Mouse (Mus musculus) testis, adult 2 months (tissue): ENCODE data around the gene Cenpm. TPM values are rescaled to one million over a fixed set of nuclear protein-coding genes. Genes with fewer than 3 reads are reported as not detected.

ENCODE experiments used
- H3K27ac ChIP-seq: fragments of 200-500 bp; 2 replicates; pipeline ENCODE4 v1.5.1; 2012; ENCODE audit warnings: low read depth, low read length; ENCODE audit not compliant: control insufficient read depth, insufficient read depth
- H3K27me3 ChIP-seq: fragments of 200-500 bp; 2 replicates; pipeline ENCODE4 v1.6.1; 2012; ENCODE audit warnings: mild to moderate bottlenecking, low read length, moderate library complexity; ENCODE audit not compliant: control insufficient read depth, insufficient read depth
- H3K36me3 ChIP-seq: fragments of 200-500 bp; 2 replicates; pipeline ENCODE4 v1.6.1; 2012; ENCODE audit warnings: mild to moderate bottlenecking, low read length; ENCODE audit not compliant: control insufficient read depth, insufficient read depth
- H3K4me1 ChIP-seq: fragments of 200-500 bp; 2 replicates; pipeline ENCODE4 v1.6.1; 2012; ENCODE audit warnings: low read length; ENCODE audit not compliant: control insufficient read depth, insufficient read depth
- H3K4me3 ChIP-seq: fragments of 200-500 bp; 2 replicates; pipeline ENCODE4 v1.5.1; 2012; ENCODE audit warnings: low read depth, mild to moderate bottlenecking, low read length, moderate library complexity, mixed read lengths; ENCODE audit not compliant: control insufficient read depth
- CTCF ChIP-seq: fragments of 200-500 bp; IDR thresholded peaks from 2 replicates; pipeline ENCODE4 v1.5.1; 2012; ENCODE audit warnings: low read depth, mild to moderate bottlenecking, inconsistent platforms, low read length, moderate library complexity; ENCODE audit not compliant: control insufficient read depth, insufficient read depth, insufficient replicate concordance
- POLR2A ChIP-seq: fragments of 200-500 bp; IDR thresholded peaks from 2 replicates; pipeline ENCODE4 v1.6.1; 2012; ENCODE audit warnings: low read depth, mild to moderate bottlenecking, inconsistent platforms, low read length, moderate library complexity; ENCODE audit not compliant: control insufficient read depth
- polyA plus RNA-seq: library from polyadenylated mRNA; depleted of rRNA; stranded (reverse); fragments of >200 nt; gene quantifications from 2 replicates; pipeline ENCODE4 v1.2.3, GENCODE M21; 2012

Gene Cenpm
- polyA plus RNA-seq, 1 experiment: 14.6 TPM

GRCm38 (mm10) chr15:82207105-82207459, 37.5 kb downstream of the Cenpm start:
- Histone ChIP-seq H3K36me3 (no peaks in the 10 kb centered on the region), H3K4me3 (no peak overlapping the region; the same call in 1 of the 2 replicates), H3K27me3 (no peaks in the 10 kb centered on the region), H3K4me1 (peaks cover 19% of the 10 kb centered on the region), H3K27ac (no peak overlapping the region)
- TF ChIP-seq POLR2A (no peak), CTCF (no peak)

DNA sequence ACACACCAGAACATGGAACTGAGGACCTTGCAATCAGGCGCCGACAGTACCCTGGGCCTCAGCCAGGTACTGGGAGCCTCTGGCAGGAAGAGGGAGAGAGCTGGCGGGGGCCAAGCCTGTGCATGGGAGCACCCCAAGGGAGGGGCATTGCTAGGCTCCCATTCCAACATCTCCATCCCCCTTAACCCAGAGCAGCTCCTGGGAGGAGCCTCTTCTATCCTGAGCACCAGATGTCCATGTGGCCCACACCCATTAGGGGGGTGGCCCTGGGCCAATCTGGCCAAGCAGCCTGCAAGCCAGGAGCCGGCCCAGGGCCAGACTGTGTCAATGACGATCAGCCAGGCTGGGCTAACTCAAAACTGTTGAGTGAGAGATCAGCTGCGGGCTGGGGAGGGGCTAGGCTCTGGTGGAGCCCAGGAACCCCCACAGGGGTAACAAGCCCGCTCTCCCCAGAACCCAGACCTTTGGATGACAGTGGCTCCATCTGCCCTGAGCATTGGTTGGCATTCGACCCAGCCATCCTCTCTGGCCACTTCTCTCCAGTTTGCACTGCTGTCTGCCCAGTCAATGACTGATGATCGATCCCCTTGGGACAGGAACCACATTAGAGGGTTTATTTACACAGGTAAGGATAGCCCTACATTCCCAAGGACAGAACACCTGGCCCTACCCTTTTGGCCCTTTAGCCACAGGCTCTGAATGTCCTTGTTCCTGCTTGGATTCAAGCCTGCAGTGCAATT, 38.0 kb downstream of the Cenpm start:
- Histone ChIP-seq H3K27ac (no peak overlapping the region), H3K4me1 (peaks cover 14% of the 10 kb centered on the region), H3K4me3 (no peak overlapping the region), H3K27me3 (no peaks in the 10 kb centered on the region), H3K36me3 (no peaks in the 10 kb centered on the region)
- TF ChIP-seq CTCF: no peak
- TF ChIP-seq POLR2A: no peak

GRCm38 (mm10) chr15:82204680-82205371, 39.7 kb downstream of the Cenpm start:
- Histone ChIP-seq H3K36me3 (no peaks in the 10 kb centered on the region), H3K27ac (no peak overlapping the region), H3K27me3 (no peaks in the 10 kb centered on the region)

GRCm38 (mm10) chr15:82203611-82204351, 40.8 kb downstream of the Cenpm start:
- no peak overlapping the region for H3K4me3 ChIP-seq
- H3K36me3 ChIP-seq: no peaks in the 10 kb centered on the region
- no peaks in the 10 kb centered on the region for H3K27me3 ChIP-seq
- peaks cover 12% of the 10 kb centered on the region for H3K4me1 ChIP-seq
- no peak overlapping the region for H3K27ac ChIP-seq
- TF ChIP-seq CTCF (no peak), POLR2A (no peak)

More at GRCm38 (mm10) chr15:82204680-82205371, 39.7 kb downstream of the Cenpm start:
- Histone ChIP-seq H3K4me3 (no peak overlapping the region), H3K4me1 (peaks cover 12% of the 10 kb centered on the region)
- TF ChIP-seq POLR2A: no peak

- no peak overlapping the region for H3K27ac ChIP-seq
- H3K36me3 ChIP-seq: no peaks in the 10 kb centered on the region
- no peaks in the 10 kb centered on the region for H3K27me3 ChIP-seq
These were observed 41.5 kb downstream of the Cenpm start for GRCm38 (mm10) chr15:82203090-82203489.

GRCm38 (mm10) chr15:82202086-82202485, 42.5 kb downstream of the Cenpm start:
- TF ChIP-seq POLR2A: no peak
- no peak for TF ChIP-seq CTCF
- H3K4me1 ChIP-seq: peaks cover 6% of the 10 kb centered on the region
- H3K27ac ChIP-seq: no peak overlapping the region
- no peaks in the 10 kb centered on the region for H3K27me3 ChIP-seq
- H3K4me3 ChIP-seq: no peak overlapping the region
- H3K36me3 ChIP-seq: no peaks in the 10 kb centered on the region

More at GRCm38 (mm10) chr15:82203090-82203489, 41.5 kb downstream of the Cenpm start:
- Histone ChIP-seq H3K4me1 (peaks cover 12% of the 10 kb centered on the region), H3K4me3 (no peak overlapping the region)
- TF ChIP-seq CTCF (no peak), POLR2A (no peak)

GRCm38 (mm10) chr15:82199546-82199945, 45.0 kb downstream of the Cenpm start:
- no peaks in the 10 kb centered on the region for H3K27me3 ChIP-seq
- TF ChIP-seq POLR2A: no peak
- TF ChIP-seq CTCF: no peak

More at GRCm38 (mm10) chr15:82199546-82199945, 45.0 kb downstream of the Cenpm start:
- no peak overlapping the region for H3K27ac ChIP-seq
- H3K4me3 ChIP-seq: no peak overlapping the region
- H3K4me1 ChIP-seq: no peaks in the 10 kb centered on the region
- no peaks in the 10 kb centered on the region for H3K36me3 ChIP-seq
